Mouse (Mus musculus) liver, postnatal 0 days (tissue): ENCODE measurements around the gene Myo3b.

Source experiments
- CTCF ChIP-seq: sonication (generic); IDR thresholded peaks from 2 replicates; pipeline ENCODE4 v1.5.1; 2016; ENCODE audit warnings: antibody characterized with exemption, low read depth
- EP300 ChIP-seq: IDR thresholded peaks from 2 replicates; pipeline ENCODE4 v1.6.1; 2016; ENCODE audit warnings: antibody characterized with exemption, low read depth, mild to moderate bottlenecking

DNA sequence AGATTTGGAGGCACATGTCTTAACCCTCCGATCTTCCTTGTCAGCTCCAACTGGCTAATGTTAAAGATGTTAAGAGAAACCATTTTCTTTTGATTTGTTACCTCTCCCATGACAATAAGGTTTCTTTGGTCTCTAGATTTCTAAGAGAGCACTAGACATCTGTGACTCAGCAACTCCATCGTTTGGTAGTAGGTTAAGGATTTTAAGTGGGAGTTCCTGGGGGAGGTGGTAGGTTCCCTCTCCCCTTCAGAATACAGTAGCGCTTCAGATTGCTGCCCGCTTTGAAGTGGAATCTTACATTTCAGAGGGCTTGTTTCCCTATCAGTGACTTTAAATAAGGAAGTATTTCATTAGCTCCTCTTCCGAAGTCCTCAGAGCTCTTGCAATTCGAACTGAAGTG lies 340.4 kb downstream of the Myo3b start:
- TF ChIP-seq CTCF (no peak), EP300 (no peak)
